Mouse (Mus musculus) natural killer cell, adult 2 months (primary cell): ENCODE data around the gene Bicral.

Experiments used
- DNase-seq, 2 experiments: peaks; one replicate each; pipeline ENCODE4 v3.0.0; 2022; ENCODE audit warnings: low spot score in 2 of 2

Gene Bicral

DNA sequence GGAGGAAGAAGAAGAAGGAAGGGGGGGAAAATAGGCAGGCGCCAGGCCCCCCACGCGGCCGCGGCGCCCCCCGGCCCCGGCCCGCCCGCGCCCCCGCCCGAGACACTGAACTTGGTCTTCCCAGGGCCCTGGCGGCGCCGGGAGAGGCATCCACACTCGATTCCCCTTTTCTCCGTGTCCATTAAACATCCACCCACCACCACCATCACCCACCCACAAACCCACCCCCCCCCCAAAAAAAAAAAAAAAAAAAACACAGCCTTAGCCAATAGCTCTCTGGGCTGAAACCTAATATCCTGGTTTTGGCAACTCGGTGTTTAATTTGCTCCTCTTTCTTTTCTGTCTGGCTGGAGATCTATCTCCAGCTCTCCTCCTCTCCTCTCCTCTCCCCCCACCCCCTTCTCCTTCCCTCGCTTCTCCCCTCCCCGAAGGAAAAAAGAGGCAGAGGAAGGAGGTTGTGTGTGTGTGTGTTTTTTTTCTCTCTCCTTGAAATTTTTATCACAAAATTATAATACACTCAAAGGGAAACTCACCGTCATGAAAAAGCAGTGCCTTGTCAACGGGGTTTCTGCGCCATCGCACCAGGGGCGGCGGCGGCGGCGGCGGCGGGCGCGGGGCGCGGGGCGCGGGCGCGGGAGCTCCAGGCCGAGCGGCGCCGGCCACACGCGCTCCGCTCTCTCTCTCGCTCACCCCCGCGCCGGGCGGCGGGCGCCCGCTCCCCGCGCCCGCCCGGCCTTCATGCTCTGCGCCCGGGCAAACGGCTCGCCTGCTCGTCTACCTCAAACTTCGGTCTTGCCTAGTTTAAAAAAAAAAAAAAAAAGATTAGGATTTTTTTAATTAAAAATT lies at the start of gene Bicral:
Gene Bicral (minus strand): TSS at position 580 of the 846 bp plus-strand sequence.
- peak; percentile 73 to 78 for DNase-seq

DNA sequence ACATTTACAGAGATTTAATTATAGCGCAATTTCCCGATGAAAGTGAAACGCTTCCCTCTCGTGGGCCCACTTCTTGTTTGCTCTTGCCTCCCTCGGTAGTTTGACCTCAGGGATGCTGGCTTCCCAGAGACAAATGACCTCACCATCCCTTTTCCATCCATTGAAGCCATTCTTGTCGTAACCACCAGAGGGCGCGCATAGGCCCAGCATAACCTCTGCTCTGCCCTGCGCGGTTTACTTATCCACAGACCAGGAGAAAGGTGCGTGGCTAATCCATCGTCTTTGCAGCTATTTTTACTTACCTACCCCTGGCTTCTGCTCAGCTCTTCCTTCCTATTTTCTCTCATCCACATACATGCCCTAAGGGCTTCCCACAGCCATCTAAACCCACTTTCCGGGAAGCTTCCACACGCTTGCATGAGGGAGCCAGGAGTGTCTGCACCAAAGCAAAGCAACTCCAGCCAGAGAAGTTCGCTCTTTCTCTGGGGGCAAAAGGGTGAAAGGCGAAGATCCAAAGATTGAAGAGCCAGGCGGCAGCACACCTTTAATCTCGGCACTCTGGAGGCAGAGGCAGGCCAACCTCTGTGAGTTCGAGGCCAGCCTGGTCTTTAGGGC lies 45.7 kb upstream of the Bicral start:
- DNase-seq, result peak; percentile 57 to 72

DNA sequence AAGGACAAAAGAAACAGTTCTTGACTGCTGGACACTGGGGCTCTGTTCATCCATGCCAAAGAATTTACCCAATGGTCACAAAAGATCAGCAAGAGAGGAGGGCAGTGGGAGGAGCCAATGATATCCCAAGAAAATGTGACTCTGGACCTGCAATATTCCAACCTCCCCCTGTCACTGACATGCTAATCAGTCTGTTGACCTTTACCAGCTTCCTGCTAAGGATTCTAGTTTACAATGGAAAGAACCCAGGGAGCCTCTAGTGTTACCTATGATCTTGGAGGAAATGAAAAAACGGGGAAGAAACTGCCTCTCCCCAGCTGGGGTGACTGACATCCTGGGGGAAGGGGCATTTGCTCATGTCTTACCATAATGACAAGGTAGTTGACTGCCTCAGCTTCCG lies 42.7 kb upstream of the Bicral start:
- no peak for DNase-seq

DNA sequence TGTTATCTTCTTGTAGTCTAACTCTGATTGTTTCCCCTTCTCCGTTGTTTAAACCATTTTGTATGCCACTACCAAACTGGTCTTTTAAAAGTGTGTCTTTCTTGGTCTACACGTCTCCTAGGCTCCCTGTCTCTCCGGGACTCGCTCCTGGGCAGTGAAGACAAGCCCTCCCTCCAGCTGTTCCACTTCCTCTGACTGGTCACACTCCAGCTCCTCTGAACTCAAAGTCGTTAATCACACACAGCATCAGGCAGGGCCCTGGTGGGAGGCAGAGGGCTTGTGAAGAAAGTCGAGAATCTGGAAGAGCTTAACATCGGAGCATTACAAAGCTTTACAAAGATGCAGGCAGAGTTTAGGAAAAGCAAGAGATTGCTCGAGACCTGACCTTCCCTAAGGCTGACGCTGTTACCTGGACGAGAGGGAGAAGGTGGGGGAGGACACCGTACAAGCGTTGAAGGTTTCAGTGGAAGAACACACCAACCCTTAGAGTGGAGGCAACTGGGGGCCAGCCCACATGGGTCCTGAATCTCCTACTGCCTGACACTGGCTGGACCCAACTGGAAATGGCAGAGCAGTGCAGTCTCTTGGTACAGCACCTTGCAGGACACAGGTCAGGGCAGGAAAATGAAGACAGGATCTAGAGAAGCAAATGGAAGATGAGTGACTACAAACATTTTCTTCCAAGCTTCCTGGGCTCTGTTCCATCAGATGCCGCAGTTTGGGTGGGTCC lies 39.1 kb upstream of the Bicral start:
- peak in 1 of 2 experiments; percentile 28 for DNase-seq

DNA sequence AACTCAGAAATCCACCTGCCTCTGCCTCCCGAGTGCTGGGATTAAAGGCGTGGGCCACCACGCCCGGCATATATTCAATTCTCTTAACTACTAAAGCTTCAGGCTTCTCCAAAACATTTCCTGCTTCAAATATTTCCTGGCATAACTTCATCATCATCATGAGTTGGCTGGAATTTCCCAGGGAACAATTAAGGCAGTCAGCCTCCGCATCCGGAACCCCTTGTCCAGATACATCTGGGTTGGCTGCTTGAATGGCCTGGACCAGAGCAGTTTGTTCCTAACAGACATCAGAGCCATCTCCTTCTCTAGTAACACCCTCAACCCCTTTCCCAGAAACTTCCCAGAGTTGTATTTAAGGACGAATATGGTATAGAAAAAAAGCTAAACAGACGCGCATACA lies 37.1 kb upstream of the Bicral start:
- DNase-seq, result no peak

DNA sequence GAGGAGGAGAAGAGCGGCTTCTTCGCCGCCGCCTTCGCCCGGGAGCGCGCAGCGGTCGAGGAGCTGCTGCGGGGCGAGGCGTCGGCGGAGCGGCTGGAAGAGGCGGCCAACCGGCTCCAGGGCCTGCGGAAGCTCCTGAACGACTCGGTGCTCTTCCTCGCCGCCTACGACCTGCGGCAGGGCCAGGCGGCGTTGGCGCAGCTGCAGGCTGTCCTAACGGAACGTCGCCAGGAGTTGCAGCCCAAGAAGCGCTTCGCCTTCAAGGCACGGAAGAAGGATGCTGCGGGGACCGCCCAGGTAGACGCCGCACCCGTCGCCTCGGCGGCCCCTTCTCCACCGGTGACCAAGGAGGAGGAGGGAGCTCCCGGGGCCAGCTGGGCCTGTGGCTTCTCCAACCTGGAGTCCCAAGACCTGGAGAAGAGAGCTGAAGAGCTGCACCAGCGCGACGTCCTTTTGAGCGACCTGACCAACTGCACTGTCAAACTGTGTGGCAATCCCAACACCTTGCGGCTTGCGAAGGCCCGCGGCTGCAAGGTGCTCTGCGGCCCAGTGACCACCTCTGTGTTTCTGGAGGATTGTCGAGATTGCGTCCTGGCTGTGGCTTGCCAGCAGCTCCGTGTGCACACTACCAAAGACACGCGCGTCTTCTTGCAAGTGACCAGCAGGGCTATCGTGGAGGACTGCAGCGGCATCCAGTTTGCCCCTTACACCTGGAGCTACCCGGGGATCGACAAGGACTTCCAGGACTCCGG lies 32.7 kb upstream of the Bicral start:
- peak; percentile 15 to 22 for DNase-seq

DNA sequence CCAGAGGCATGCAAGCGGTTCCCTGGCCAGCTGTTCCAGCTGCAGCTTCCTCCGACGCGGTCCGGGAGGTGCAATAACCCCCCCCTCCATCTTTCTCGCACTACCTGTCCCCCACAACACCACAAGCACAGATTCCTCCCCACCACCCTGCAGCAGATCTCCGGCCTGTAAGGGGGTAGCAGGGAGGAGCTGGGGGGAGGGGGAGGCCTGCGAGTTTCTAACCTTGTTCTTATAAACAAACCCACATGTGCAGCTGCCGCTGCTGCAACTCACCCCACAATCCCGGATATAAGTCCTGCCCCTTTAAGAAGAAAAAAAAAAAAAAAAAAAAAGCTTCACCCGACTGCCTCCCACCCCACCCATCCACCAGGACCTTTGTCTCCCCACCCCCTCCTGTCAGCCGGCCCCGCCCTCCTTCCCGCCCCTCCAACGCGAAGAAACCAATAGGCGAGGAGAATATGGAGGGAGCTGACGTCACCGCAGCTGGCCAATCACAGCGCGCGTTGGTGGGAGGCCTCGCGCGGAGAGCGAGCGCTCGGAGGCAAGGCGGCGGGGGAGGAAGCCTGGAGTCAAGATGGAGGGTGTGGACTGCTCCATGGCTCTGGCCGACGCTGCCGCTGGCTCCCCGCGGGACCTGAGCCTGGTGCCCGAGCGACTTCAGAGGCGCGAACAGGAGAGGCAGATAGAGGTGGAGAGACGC lies 32.0 kb upstream of the Bicral start, which contains the start of gene Tbcc:
Gene Tbcc (plus strand): TSS at position 569 of the 700 bp plus-strand sequence.
- peak; percentile 94 to 96 for DNase-seq

DNA sequence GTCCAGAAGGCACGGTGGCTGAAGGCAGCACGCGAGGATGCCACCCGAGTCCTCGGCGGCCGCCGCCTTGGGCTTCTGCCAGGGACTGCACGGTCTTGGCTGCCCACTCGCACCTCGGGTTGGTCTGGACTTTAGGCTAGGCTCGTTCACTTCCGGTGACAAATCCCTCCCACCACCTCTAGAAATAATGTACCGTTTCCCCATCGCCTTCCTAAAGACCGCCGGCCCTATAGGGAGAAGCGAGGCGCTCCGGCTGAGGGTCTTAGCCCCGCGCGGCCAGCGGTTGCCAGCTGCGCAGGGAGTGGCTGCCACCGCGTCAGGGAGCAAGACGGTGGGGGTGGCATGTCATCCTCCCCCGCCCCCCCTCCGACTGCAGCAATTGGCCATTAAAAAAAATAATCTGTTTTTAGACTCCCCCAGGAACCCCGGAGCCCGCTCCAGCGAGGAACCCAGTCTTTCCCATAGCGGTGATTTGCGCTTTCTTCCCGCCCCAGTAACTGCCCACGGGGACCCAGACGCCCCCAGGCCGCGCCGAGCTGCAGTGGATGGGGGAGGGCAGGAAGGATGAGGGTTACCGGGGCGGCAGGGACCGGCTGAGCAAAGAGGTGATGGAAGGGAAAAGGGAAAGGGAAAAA lies 31.3 kb upstream of the Bicral start:
- DNase-seq, result peak; percentile 66 to 75

DNA sequence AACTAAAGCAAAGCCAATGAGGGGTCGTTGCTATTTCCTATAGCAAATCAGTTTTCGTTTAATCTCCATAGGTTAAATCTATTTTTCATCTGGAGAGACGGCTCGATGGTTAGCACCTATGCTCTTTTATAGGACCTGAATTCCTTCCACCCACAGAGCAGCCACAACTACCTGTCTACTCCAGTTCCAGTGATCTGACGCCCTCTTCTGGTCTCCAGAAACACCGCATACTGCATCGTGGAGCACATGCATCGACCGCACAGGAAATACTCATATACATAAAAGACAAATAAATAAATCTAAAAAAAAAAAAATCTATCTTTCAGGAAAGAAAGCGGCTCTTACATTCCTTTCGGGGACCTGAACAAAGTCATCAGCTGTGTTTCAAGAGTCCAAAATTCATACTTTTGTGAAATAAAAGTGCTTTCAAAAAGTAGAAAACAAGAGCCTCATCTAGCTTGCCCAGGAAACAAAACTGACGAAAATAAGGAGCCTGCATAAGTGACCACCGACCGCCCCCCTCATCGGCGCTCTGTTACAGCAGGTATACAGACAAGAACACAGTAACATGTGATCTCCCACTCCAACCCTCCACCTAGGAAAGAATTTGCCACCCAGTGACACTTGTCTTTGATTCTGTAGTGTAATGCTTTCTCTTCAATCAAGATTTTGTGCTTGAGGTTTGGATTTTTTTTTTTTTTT lies 30.4 kb upstream of the Bicral start:
- peak; percentile 19 to 53 for DNase-seq

DNA sequence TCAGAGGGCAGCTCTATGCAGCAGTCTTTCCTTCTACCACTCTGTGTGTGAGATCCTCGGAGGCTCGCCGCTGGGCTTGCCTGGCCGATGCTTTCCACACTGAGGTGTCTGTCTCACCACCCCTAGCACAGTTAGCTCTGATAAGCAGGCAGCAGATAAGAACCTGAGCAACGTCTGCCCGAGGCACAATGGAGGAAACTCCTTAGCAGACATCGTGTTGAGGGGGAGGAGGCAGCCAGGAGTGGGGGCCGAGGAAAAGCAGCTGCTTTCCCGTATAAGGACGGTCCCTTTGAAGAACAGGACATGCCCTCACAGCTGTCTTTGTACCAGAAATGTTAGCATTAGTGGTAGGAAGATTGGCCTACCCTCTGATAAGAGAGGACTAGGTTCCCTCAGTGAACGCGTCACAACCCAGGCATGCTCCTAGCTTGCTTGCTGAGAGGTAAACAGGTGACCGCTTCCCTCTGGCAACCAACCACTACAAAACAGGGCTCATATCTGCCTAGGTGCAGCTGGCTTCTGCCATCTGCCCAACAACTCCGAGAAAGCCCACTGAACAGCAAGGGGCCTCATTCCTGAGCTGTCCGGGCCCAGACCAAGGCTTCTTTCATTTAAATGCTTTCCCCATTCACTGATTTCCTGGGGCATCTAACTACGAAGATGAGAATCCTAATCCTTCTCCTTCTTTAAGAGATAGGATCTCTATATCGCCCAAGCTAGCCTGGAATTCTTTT lies 27.8 kb upstream of the Bicral start:
- DNase-seq, result no peak

DNA sequence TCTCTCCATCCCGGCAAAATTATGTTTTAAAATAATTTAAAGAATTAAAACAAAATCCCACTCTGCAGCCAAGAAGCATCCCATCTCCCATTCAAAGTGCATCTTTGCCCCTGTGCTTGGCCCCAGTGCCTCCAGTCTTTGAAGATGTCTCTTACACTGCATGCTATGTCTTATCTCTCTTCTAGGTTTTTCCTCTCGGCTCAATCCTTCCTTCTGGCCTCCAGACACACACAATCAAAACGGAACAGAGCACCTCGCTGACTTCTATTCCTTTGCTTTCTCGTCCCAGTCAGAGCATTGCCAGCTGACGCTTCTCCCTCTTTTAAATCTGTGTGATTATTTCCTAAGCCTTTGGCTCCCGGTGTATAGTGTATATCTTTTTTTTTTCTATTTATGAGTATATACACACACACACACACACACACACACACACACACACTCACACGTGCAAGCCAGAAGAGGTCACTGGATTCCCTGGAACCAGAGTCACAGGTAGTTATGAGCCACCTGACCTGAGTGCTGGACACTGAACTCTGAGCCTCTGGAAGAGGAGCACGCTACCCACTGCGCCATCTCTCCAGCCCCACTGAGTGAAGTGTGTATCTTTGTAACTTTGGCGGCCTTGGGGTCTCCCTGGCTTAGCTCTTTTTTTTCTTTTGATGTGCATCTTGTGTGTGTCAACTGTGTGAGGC lies 27.1 kb upstream of the Bicral start:
- DNase-seq, result no peak

DNA sequence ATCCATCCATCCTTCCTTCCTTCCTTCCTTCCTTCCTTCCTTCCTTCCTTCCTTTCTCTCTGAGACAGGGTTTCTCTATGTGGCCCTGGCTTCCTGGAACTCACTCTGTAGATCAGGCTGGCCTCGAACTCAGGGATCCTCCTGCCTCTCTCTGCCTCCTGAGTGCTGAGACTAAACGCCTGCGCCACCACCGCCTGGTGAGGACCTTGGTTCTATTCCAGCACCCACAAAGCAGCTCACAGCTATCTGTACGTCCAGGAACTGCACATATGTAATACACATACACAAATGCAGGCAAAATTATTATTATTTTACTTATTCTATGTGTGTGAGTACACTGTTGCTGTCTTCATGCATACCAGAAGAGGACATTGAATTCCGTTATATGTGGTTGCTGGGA lies 26.5 kb upstream of the Bicral start:
- no peak for DNase-seq

DNA sequence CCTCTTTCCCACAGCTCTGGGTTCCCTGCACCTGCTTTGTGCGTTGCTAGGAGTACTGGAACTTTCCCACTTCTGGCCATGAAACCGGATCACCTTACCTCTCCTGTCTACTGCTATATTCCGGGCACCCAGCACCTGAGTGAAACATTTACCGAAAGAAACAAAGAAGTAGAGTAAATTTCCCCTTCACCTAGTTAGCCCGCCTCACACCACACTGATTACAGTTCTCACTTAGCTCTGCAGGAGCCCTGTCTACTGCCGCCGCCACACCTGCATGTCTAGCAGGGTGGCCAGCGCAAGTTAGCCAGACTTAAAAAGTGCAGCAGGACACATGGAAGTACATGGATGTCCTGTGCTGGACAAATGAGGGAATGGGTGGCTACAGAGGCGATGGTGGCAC lies 24.8 kb upstream of the Bicral start:
- DNase-seq, result no peak

DNA sequence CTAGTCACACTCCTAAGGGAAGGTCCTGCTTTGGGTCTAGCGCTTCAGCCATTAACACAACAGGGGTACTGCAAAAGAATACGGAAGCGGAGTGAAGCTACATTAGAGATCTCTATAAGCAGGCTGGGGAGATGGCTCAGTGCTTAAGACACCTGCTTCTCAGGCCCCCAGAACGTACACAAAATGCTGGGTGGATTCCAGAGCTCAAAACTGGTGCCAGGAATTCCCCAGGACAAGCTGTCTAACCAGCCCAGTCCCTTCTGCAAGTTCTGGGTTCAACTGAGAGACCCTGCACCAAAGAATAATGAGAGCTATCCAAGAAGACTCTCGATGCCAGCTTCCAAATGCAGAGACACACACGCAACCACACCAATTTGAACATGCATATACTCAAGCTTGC lies 23.4 kb upstream of the Bicral start:
- DNase-seq, result no peak

DNA sequence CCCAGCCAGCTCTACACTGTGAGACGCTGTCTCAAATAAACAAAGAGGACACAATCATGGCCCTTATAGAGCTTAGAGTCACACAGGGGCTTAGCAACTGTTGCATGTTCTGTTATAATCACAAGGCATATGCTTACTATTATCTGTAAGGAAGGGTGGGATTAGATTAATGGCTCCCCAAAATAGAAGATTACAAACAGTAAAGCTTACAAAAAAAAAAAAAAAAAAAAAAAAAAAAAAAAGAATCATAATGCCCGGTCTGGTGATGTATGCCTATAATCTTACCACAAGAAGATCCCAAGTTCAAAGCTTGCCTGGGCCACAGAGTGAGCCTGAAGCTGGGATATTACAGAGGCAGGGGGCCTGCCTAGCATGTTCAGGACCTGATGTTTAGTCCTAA lies 22.0 kb upstream of the Bicral start:
- DNase-seq, result no peak

DNA sequence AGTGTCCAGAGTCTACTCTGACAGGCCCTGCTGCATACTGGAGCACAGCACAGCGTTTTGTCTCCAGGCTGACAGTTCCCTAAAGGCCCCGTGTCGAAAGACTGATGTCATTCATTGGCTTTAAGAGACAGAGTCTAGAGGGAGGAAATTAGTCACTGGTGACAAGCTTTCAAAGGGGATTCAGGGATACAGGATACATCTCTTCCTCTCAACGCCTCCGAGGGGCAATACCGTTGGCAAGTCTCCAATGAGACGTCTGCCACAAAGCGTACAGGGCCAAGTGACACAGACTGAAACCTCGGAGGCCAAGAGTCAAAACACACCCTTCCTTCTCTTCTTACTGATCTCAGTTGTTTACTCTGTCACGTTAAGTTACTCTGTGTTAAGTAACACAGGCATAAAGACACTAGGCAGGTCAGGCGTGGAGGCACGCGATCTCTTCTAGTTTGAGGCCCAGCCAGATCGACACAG lies 21.6 kb upstream of the Bicral start:
- no peak for DNase-seq

DNA sequence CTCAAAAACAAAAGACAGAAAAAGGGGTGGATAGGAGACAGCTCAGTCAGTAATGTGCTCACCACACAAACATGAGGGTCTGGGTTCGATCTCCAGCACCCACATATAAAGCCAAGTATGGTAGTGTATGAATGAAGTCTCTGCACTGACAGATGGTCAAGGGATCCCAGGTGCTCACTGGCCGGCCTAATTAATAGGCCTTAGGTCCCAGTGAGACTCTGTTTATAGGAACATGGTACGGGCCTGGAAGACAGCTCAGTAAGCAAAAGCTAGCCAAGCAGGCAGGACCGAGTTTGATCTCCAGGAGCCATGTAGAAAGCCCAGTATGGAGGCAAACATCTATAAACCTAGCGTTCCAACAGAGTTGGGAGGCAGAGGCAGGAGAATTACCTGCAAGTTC lies 18.8 kb upstream of the Bicral start:
- no peak for DNase-seq

DNA sequence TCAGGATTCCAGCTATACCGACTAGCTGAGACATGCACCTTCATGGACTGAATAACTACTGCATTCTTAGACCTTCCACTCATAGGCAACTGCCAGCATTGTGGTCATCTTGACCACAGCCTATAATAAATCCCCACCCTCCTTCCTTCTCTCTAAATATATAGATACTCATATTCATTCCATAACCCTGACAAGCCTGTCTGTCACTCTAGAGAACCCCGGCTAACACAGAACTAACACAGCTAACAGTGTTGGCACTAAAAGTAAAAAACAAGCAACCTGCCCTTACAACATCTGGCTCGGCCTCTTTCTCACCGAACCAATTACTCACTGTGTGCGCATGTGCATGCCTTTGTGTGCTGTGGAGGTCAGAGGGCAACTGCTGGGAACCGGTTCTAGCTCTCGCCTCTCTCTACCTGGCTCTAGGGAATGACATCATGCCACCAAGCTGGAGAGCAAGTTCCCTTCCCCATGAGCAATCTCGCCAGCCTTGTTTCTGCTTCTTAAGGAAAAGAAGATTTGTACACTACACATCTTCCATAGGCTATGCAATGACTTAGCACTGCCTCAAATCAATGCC lies 18.2 kb upstream of the Bicral start:
- no peak for DNase-seq
